17 mouse cellular contexts compared by ENCODE assay signal in genomic region chr7:109849750-109850434, GRCm38 (mm10). TPM values are rescaled to one million over a fixed set of nuclear protein-coding genes. Genes with fewer than 3 reads are reported as not detected.
A peak's percentile ranks its signal among the peaks of the same experiment; 100 is the strongest.
DNase-seq lines count a peak whose midpoint lies in the region; ATAC-seq lines count a peak whose summit lies in the region.
"Had no signal": no experiment of that assay in that cellular context is flagged by ENCODE, and none has a peak within 500 bp of the region (broad histone marks: within the 10 kb centered on the region; RNA-seq: fewer than 3 reads in every experiment).

No protein-coding gene starts in this region.

- peak overlapping the region; percentile 43 for H3K4me2 ChIP-seq in heart, embryonic 13.5 days
- H3K4me2 ChIP-seq in neural tube, embryonic 11.5 days (ENCODE audit: low read depth), result no peak overlapping the region
- no peak overlapping the region for H3K4me2 ChIP-seq in neural tube, embryonic 15.5 days
- H3K4me2 ChIP-seq in forebrain, embryonic 14.5 days (ENCODE audit: low read length), result peak overlapping the region; percentile 18; the same call in 1 of the 2 replicates
- H3K4me2 ChIP-seq: limb, embryonic 13.5 days had no signal

- H3K9me3 ChIP-seq in heart, embryonic 13.5 days, result no peaks in the 10 kb centered on the region
- H3K9me3 ChIP-seq in neural tube, embryonic 11.5 days (ENCODE audit: control insufficient read depth, low read length), result no peaks in the 10 kb centered on the region
- H3K9me3 ChIP-seq in neural tube, embryonic 15.5 days (replicated peaks), result no peaks in the 10 kb centered on the region
- no peaks in the 10 kb centered on the region for H3K9me3 ChIP-seq in forebrain, embryonic 14.5 days (replicated peaks; ENCODE audit: control insufficient read depth, low read length)
- H3K9me3 ChIP-seq: limb, embryonic 13.5 days had no signal

- peak overlapping the region; percentile 78 for H3K27ac ChIP-seq in heart, embryonic 13.5 days (replicated peaks)
- H3K27ac ChIP-seq in neural tube, embryonic 11.5 days (ENCODE audit: low read depth, low read length), result peak overlapping the region; percentile 49; the same call in 1 of the 2 replicates
- H3K27ac ChIP-seq in neural tube, embryonic 15.5 days (replicated peaks), result no peak overlapping the region
- H3K27ac ChIP-seq in forebrain, embryonic 14.5 days (ENCODE audit: low read depth, low read length), result 0 out of 2 replicates have a peak overlapping the region, but pooled peaks have one; percentile 2
- H3K27ac ChIP-seq: left cerebral cortex, adult 2 months; limb, embryonic 13.5 days had no signal

- 53% methylated on average over 8 of the region's 8 CpGs for WGBS in heart, embryonic 13.5 days
- 47% methylated on average over 8 of the region's 8 CpGs for WGBS in neural tube, embryonic 11.5 days
- WGBS in neural tube, embryonic 15.5 days, result 32% methylated on average over 8 of the region's 8 CpGs
- 23% methylated on average over 8 of the region's 8 CpGs for WGBS in forebrain, embryonic 14.5 days

- H3K9ac ChIP-seq in heart, embryonic 13.5 days, result peak overlapping the region; percentile 37; the same call in 1 of the 2 replicates
- H3K9ac ChIP-seq in neural tube, embryonic 11.5 days (ENCODE audit: low read length), result 0 out of 2 replicates have a peak overlapping the region, but pooled peaks have one; percentile 18
- no peak overlapping the region for H3K9ac ChIP-seq in neural tube, embryonic 15.5 days (replicated peaks)
- peak overlapping the region; percentile 13; the same call in 1 of the 2 replicates for H3K9ac ChIP-seq in forebrain, embryonic 14.5 days (ENCODE audit: low read length)
- H3K9ac ChIP-seq: limb, embryonic 13.5 days; liver, postnatal 0 days had no signal

- no peak overlapping the region for H3K4me3 ChIP-seq in heart, embryonic 13.5 days
- no peak overlapping the region for H3K4me3 ChIP-seq in neural tube, embryonic 11.5 days (ENCODE audit: low read depth, low read length)
- H3K4me3 ChIP-seq in neural tube, embryonic 15.5 days (replicated peaks), result no peak overlapping the region
- H3K4me3 ChIP-seq in forebrain, embryonic 14.5 days (ENCODE audit: low read depth, low read length), result no peak overlapping the region
- H3K4me3 ChIP-seq: left cerebral cortex, adult 2 months; limb, embryonic 13.5 days had no signal

- H3K36me3 ChIP-seq in heart, embryonic 13.5 days, result no peaks in the 10 kb centered on the region
- no peaks in the 10 kb centered on the region for H3K36me3 ChIP-seq in neural tube, embryonic 11.5 days (ENCODE audit: control insufficient read depth, insufficient read depth, low read length)
- no peaks in the 10 kb centered on the region for H3K36me3 ChIP-seq in neural tube, embryonic 15.5 days
- no peaks in the 10 kb centered on the region for H3K36me3 ChIP-seq in forebrain, embryonic 14.5 days (ENCODE audit: control insufficient read depth, insufficient read depth, low read length)
- H3K36me3 ChIP-seq: limb, embryonic 13.5 days had no signal

- H3K4me1 ChIP-seq in heart, embryonic 13.5 days, result peaks cover 55% of the 10 kb centered on the region
- peaks cover 19% of the 10 kb centered on the region for H3K4me1 ChIP-seq in neural tube, embryonic 11.5 days (ENCODE audit: control insufficient read depth, insufficient read depth, low read length)
- peaks cover 12% of the 10 kb centered on the region for H3K4me1 ChIP-seq in neural tube, embryonic 15.5 days
- peaks cover 26% of the 10 kb centered on the region for H3K4me1 ChIP-seq in forebrain, embryonic 14.5 days (ENCODE audit: control insufficient read depth, insufficient read depth, low read length)

- H3K27me3 ChIP-seq in heart, embryonic 13.5 days (replicated peaks), result no peaks in the 10 kb centered on the region
- no peaks in the 10 kb centered on the region for H3K27me3 ChIP-seq in neural tube, embryonic 11.5 days (ENCODE audit: control insufficient read depth, insufficient read depth, low read length)
- H3K27me3 ChIP-seq in neural tube, embryonic 15.5 days (replicated peaks), result no peaks in the 10 kb centered on the region
- no peaks in the 10 kb centered on the region for H3K27me3 ChIP-seq in forebrain, embryonic 14.5 days (replicated peaks; ENCODE audit: control insufficient read depth, insufficient read depth, low read length)
- H3K27me3 ChIP-seq: limb, embryonic 13.5 days had no signal

- no peak for DNase-seq in heart, adult 9 months (ENCODE audit: low spot score in 2 of 2)
- peak; percentile 27 for DNase-seq in neural tube, embryonic 11.5 days (ENCODE audit: low spot score)
- peak; percentile 54 for DNase-seq in forebrain, embryonic 14.5 days (ENCODE audit: low spot score)
- DNase-seq in retina, postnatal 1 day, result peak; percentile 63
- no peak for DNase-seq in layer of hippocampus, adult 9-11 months
- DNase-seq in right cerebral cortex, postnatal 14 days, result no peak
- DNase-seq: adrenal gland, adult 8-10 months; B cell, adult 2 months; cerebellum, adult 9-11 months; kidney, adult 9 months; liver, postnatal 0 days; right cerebral cortex, adult 18-20 months; thymus, adult 18-20 months had no signal

- no peak for ATAC-seq in heart, embryonic 13.5 days (ENCODE audit: extremely low read depth, insufficient number of reproducible peaks, low FRiP score, low TSS enrichment)
- ATAC-seq in neural tube, embryonic 11.5 days (ENCODE audit: insufficient read depth, low FRiP score, low TSS enrichment), result peak; percentile 81; the same call in 1 of the 2 replicates
- ATAC-seq in neural tube, embryonic 15.5 days (ENCODE audit: low FRiP score), result no peak
- ATAC-seq in forebrain, embryonic 14.5 days, result peak; percentile 45; the same call in 1 of the 2 replicates
- ATAC-seq: liver, postnatal 0 days had no signal

RNA-seq across cellular contexts. Expression of gene Scube2, which starts 15.6 kb away (rescaled TPM):
- polyA plus RNA-seq in heart, embryonic 13.5 days (2015; fragmentation: Nextera tagmentation; extraction: Ambion mirVana), result 7.6 and 8.6 TPM in 2 replicates
- polyA plus RNA-seq in neural tube, embryonic 11.5 days (2014; fragmentation: Nextera tagmentation; extraction: Ambion mirVana), result 19.4 and 22.1 TPM in 2 replicates
- 3.2 and 3.5 TPM in 2 replicates for polyA plus RNA-seq in neural tube, embryonic 15.5 days (2015; fragmentation: Nextera tagmentation; extraction: Ambion mirVana)
- 0.38 and 0.89 TPM in 2 replicates for polyA plus RNA-seq in forebrain, embryonic 14.5 days (2014; fragmentation: Nextera tagmentation; extraction: Ambion mirVana)

Comparison
In these comparisons a context has a peak if more than half of its experiments do, and no peak if none do; other contexts are left out.
1. ATAC-seq: peak in neural tube, embryonic 11.5 days (single experiment) and forebrain, embryonic 14.5 days (single experiment); none in heart, embryonic 13.5 days (single experiment) and neural tube, embryonic 15.5 days (single experiment).
2. H3K4me2 ChIP-seq: peak in heart, embryonic 13.5 days (single experiment) and forebrain, embryonic 14.5 days (single experiment); none in neural tube, embryonic 11.5 days (single experiment) and neural tube, embryonic 15.5 days (single experiment).
3. DNase-seq: peak in neural tube, embryonic 11.5 days (single experiment), forebrain, embryonic 14.5 days (single experiment) and retina, postnatal 1 day (single experiment); none in heart, adult 9 months (0 of 2), layer of hippocampus, adult 9-11 months (single experiment) and right cerebral cortex, postnatal 14 days (single experiment).